Mouse (Mus musculus): ENCODE measurements around the gene Tfap2c. TPM values are rescaled to one million over a fixed set of nuclear protein-coding genes. Genes with fewer than 3 reads are reported as not detected.

Tfap2c gene
- not detected for total RNA-seq (2021)
- not detected in 2 replicates for polyA plus RNA-seq (2012; rRNA removed)
- long read RNA-seq = 0 reads

DNA sequence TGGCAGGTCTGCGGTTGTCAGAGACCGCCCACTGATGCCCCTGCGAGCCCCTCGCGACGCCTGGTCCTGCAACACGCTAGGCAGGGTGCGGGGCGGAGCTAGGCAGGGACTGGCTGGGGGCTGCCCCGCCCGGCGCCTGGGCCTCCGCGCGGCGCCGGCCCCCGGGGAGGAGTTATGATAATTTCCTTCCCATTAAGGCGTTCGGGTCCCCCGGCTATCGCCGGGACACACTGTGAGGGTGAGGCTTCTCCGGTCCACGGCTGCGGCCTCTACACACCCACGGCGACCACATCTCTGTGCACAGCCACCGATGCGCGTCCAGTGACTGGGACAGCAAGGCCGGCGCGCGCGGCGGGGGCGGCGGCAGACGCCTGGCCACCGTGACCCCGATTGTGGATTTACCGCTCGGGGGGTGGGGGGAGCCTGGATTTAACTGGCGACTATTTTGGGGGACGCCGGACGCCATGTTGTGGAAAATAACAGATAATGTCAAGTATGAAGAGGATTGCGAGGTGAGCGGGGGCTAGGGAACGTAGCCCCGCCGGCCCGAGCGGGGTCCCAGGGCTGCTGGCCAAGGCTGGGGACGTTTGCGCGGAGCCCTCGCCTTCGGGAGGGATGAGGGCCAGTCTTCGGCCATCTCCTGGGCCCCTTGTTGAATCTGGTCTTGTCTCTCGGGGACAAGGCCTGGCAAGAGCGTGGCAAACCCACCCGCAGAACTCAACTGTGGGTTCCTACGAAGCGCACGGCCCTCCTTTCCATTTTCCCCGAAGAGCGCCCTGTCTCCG lies at the start of gene Tfap2c:
Gene Tfap2c (plus strand): TSS at position 223 of the 785 bp plus-strand sequence.
- peak; percentile 63 for DNase-seq

DNA sequence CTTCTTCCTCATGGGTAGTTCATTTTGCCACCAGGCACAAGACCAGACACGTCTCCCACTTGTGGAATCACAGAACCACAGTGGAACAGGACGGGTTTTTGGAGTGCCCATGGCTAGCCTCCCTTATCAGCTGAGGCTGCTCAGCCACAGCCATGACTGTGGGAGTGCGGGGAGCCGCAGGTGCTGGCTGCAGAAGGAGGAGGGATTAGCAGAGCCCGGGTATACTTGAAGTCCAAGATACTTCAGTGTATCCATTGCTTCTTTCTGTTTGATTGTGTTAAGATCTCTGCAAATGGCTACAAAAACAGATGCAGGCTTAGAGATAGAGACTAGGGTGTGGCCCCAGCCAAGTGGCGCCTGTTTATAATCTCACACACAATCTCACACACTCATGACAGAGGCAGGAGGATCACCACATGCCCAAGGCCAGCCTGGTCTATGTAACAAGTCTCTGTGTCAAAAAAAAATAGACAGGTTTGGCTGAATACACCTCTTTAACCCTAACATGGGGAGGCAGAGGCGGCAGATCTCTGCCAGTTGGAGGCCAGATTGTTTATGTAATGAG lies 48.6 kb upstream of the Tfap2c start:
- DNase-seq = no peak

DNA sequence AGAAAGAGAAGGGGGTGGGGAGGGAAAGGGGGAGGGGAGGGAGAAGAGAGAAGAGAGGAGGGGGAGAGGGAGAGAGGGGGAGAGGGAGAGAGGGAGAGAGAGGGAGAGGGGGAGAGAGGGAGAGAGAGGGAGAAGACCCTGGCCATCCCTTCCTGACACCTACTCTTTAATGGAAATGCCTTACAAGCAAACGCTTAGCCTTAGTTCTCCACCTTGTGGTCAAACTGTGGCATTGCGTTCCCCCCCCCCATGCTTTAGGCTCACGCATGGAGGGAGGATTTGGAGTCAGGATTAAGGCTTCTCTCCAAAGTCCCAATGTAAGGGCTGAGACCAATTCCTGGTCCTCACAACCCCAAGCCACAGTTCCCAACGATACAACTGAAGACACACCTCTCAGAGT lies 48.1 kb upstream of the Tfap2c start:
- peak; percentile 20 for DNase-seq

DNA sequence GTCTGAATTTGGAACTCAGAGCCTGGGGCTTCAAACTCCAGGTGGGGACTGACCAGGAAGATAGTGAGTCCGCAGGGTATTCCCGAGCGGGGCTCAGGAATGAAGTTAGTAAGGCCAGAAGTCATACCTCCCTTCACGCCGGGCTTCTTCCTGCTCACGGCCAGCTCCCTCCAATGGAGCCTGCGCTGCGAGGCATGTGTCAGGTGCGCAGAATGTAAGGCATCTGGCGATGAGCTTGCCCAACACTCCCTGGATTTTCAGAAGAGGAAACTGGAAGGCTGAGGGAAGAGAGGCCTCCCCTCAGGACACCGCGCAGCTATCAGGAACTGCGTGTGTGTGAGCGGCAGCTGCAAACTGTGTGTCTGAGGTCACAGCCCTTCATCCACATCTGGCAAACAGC lies 47.2 kb upstream of the Tfap2c start:
- no peak for DNase-seq

DNA sequence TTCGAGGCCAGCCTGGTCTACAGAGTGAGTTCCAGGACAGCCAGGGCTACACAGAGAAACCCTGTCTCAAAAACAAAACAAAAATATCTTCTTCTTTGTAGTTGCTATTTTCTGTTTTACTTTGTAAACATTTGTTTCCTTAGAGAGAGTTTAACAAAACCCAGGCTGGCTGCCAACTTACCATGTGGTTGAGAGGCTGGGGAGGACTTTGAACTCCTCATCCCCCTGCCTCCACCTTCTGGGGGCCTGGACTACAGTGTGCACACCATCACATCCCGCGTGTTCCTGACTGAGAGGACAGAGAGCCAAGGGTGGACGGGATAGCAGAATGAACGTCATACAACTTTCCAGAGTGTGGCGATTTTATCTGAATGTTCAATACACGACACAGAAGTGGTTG lies 43.3 kb upstream of the Tfap2c start:
- DNase-seq = no peak

DNA sequence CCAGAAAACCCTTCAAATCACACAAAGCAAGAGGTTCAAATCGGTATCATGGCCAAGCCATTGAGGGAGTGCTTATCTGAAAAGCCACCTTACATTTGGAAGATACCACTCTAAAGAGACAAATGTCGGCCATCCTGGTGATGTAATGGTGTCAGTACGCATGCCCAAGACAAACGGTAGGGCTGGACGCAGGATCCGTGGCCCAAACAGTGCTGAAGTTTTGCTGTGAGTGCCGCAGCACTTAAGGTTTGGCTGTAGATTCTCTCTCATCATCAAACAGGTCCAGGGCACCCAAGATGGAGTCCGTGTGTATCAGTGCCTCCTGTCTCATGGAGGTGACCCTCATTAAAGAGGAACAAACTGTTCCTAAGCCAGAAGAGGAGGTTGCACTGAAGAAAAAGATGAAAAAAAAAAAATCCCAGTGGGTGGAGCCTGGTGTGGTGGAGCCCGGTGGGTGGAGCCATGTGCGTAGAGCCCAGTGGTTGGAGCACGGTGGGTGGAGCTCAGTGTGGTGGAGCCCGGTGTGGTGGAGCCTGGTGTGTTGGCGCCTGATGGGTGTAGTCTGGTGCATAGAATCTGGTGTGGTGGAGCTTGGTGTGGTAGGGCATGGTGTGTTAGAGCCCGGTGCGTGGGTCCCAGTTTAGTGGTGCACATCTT lies 39.2 kb upstream of the Tfap2c start:
- no peak for DNase-seq

DNA sequence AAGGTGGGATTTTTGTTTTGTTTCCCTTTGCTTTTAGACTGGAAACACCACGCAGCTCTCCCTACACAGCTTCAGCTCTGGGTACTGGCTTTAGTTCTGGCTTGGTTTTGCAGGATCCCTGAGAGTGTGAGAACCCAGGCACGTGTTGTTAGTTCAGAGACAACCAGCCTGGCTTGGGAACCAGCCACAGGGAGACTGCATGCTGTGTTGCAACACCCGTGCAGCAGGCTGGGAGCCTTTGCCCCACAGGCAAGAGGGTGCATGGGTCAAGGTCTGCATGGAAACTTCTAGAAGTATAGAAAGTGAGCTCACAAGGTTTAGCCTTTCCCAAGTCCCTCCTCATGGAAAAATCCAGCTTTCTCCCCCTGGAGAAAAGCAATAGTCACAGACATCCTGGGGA lies 38.5 kb upstream of the Tfap2c start:
- no peak for DNase-seq

DNA sequence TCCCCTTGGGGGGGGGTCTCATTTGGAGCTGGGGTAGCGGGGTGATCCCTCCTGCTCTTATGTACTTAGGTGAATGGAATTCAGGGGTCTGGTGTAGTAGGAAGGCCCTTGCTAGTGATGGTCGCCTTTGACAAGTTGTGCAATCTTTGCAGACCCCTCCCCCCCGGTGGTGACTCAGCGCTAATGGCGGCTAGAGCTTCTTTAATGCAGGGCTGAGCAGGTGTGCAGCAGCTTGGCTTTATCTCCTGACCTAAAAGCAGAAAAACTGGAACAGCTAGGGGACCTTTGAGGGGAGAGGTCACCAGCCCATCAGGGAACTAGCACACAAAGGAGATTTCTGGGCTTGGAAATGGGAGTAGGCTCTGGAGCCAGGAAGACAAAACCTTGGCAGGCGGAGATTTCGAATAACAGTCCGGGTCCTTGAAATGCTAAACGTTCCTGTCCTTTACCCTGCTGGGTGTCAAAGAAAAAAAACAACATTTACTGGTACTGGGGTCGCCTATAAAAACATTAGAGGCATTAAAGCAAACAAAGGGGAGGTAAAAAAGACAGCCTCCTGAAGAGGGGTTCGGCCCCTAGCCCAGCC lies 32.9 kb upstream of the Tfap2c start:
- DNase-seq = no peak

DNA sequence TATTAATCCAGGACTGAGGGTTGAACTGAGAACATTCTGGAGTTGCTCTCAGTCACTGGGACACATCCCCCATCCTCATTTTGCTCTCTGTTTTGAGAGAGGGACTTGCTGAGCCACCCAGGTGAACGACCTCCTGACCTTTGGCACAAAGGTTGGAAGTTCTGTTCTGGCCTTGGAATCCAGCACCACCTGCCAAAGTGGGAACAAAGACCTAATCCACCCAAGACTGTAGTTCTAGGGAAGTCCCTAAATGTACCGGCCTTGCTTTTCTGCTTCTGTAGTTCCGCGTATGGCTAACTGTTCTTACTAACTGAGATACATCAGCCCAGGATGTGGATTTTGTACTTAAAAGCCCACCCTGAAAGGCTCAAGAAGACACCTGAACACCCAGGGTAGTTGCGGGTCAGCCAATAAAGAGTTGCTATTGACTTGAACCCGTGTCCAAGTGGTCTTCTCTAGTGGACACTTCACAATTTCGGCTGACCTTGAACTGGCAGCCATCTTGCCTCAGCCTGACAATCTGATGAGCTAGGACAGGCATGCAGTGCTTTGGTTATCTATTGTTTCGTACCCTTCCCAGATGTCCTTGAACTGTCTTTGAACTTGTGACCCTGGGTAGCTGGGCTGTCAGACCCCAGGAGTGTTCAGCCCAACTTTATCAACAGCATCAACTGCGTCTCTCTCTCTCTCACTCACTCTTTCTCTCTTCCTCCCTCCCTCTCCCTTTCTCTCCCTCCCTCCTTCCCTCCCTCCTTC lies 28.6 kb upstream of the Tfap2c start:
- DNase-seq = no peak

DNA sequence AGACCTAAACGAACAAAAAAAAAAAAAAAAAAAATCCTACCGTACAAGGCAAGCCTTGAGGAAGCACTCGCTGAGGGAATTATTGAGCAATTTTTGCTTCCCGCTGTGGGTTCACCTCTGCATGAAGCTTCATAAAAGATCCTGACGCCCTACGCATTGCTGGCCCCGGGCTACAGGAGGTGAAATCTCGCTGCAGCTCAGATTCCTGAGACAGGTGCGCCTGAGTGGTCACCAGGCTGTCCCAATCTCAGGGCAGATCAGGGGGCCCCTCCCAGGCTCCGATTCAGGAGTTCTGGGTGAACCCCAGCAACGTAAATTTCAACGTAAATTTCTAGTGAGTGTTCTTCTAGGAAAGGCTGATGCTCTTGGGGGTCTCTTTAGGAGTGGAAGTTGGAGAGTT lies 26.9 kb upstream of the Tfap2c start:
- DNase-seq = no peak

DNA sequence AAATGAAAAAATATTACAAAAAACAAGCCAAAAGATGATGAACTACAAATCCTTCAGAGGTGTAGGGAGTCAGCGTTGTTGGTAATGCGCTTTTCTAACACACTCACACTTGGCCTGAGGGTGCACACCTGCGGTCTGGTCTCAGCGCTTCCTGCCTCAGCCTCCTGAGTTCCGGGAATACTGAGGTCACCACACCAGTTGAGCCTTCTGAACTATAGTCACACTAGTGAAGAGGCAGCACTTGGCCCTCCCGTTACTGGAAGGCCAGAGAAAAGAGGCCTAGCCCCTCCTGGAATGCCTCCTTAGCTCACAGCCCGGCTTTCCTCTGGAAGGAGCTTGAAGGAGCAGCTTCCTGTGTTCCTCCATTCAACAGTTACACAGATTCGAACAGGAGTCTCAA lies 22.2 kb upstream of the Tfap2c start:
- no peak for DNase-seq

DNA sequence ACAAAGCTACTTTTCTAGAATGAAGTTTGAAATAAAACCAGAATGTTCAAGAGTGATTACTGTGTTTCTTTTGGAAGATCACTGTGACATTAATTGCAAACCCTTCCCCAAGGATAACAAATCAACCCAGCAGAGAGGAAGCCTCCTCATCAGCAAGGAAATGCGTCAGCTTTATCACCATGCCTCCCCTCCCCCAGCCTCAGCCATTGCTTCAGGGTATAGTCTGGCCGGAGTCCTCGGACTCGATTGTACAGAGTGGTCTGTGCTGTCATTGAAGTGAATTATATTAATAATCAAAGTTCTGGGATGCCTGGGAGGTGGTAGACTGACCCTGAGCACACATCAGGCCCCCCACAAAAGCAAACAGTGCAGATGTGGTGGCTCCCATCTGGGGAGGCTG lies 5.4 kb upstream of the Tfap2c start:
- no peak for DNase-seq

DNA sequence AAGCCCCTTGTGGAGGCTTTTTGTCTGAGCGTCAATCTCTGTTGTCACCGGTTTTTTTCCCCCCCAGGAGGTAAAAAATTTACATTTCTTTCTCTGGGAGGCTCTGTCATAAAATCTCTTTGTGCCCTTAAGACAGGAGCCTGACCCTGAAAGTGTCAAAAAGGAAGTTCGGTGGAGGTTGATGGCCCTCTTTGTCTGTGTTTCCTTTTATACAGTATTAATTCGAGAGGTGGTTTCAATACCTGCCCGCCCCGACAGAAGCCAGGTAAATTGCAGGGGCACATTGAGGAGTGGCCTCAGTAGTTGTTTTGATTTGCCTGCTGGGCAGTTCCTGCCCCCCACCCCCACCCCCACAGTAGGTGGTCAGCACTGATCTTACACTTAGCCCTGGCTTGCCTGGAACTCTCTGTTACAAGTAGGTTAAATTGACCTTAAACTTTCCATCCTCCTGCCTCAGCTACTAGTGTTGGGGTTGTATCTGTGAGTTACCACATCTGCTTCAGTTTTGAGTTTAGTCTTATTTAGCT lies 4.7 kb upstream of the Tfap2c start:
- DNase-seq = no peak

DNA sequence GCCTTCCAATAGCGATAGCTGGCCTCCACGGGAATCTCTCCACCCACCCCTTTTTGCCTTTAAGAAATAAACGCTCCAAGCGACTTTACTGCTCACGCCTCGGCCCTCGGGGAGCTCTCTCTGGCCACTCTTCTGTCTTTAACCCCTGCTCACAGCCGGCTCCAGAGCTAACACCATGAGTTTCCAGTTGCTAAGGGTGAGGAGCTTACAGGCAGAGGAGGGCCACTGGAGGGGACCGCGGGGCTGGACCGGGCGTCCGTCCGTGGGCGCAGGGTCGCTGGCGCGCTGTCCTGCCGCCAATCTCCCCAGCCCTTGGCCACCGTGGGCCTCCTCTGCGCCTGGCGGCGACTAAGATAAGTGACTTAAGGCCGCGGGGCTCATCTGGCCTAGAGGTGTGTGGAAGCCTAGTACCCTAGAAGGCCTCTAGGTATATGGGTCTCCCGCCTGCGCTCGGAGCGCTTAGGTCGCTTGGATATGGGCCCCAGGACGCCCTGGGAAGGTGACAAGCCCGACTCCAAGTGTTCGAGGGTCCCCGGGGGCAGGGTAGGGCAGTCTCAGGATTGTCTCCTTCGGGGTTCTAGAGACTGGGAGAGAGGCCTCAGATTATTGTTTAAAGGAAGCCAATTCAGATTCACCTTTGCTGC lies 3.7 kb upstream of the Tfap2c start:
- no peak for DNase-seq

DNA sequence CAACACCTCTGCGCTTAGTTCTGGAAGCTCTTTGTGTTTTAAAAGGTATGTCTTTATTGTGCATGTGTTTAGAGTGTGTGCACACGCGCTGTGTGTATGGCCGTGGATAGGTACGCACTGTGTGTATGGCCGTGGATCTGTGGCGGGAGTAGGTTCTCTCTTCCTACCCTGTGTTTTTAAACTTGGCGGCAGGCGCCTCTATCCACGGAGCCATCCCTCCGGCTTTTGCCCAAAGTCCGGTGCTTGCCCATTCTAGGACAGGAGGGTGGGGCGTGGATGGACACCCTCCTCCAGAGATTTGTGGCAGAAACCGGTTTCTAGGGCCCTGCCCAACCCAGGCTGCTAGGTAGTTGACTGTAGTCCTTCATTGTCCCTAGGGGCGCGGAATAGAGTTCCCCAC lies 2.8 kb upstream of the Tfap2c start:
- no peak for DNase-seq

DNA sequence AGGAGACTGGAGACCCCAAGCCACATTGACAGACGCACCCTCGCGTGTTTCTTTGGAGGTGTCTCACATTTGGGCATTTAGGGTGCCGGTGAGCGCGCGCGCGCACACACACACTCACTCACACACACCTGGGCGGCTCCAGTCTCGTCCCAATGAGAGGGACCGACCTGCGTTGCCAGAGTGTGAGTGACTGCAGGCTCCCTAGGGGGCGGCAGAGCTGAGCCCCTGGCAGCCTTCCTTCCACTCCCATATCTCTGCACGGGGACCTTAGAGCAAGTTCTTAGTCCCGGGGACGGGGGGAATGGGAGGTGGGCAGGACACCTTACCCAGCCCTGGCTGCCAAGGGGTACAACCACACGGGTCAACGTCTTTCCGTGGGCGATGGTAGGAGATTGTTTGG lies 2.3 kb upstream of the Tfap2c start:
- DNase-seq = peak; percentile 17

DNA sequence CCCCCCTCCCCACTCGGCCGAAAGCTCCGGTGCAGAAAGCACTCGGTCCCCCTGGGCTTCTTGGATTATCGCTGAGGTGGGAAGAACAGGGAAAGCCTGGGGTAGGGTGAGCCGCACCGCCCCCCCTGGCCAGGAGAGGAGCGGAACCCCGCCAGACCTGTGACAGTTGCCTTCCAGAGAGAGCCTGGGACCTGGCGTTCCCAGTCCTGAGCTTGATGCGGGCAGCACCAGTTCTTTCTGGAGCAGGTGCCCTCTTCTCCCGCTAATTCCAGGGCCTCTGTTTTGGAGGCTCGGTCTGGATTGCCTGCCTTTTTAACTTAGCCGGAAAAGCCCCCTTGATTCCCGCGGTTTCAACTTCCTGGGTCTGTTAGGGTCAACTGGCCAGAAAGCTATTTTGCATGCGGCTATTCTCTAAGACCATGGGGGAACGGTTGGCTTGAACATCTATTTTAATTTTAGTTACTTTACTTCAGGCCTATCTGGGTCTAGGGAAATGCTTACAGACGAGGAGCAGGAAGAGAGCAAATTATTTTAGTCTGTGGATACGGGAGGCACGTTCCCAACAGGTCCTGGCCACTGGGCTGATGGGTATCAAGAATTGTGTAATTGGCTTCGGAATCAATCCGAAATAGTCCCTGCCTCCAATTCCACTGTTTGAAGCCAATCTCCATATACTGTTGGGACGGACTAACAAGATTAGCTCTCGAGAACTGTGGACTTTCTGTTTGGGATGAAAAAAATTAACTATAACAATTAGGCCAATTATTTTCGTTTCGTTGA lies 1.4 kb upstream of the Tfap2c start:
- DNase-seq = no peak

DNA sequence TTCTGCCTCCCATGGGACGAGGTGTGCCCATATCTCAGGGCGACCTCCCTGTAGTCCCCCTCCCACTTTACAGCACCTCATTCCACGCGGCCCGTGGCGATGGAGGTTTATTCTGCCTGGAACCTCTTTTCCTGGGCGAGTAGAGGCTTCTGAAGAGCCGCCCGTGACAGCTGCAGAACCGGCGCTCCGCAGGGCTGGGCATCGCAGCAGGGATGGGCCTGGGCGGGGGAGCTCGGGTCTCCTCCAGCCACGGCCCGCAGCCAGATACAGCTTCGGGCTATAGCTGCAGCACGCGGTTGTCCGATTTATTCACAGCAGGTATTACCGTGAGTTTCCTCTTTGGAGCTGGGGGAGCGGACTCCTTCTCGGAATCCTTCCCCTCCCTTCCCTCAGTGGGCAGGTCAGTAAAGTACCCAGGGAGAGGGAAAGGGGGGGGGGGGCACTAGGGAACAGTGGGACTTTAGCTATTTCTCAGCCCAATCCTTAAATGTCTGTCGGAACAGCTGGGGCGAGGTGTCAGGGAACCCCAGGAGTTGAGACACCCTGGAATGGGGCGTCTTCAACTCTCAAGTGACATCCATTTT lies 629 bp upstream of the Tfap2c start:
- no peak for DNase-seq

DNA sequence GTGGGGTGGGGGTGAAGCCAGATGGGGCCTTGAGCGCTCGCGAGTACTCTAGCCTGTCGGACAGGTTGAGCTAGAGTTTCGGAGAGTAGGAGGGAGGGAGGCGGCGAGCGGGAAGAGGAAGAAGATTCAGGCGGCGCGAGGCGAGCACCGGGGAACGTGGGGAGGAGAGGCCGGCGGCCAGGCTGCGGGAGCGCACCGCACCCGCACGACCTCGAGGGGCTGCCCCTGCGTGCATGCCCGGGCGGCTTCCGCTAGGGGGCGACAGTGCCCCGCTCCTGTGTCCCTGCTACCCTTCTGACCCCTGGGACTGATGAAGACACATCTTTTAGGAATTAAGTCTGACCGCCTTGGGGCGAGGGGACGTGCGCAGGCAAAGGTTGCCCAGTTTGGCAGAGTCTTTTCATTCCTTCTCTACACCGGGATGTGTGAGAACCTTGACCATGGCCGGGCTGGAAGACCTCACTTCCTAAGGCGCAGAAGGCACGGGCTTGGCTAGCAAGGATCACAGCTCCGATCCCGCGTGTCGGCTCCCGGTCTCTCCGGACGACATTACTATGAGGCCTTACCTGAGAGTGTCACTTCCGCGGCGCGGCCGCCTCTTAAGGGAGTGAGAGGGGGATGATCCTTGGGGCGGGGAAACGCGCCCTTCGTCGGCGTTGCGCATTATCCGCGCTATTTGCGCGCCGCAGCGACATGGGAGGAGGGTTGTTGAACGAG lies 1.1 kb downstream of the Tfap2c start:
- DNase-seq = peak; percentile 70
